Mouse (Mus musculus): ENCODE data around the gene Abhd10. TPM values are rescaled to one million over a fixed set of nuclear protein-coding genes. Genes with fewer than 3 reads are reported as not detected.

Abhd10 gene
- polyA plus RNA-seq, 1 experiment from 2014 or later, result 30.7 TPM

GRCm38 (mm10) chr16:45767853-45768640 lies 25.3 kb upstream of the Abhd10 start:
- DNase-seq (ENCODE audit: low spot score), result no peak
- Histone ChIP-seq H3K27me3 (replicated peaks; ENCODE audit: control insufficient read depth, insufficient read depth, low read length) (no peaks in the 10 kb centered on the region), H3K36me3 (ENCODE audit: control insufficient read depth, insufficient read depth, low read length) (peaks cover 3% of the 10 kb centered on the region; the same call in 1 of the 2 replicates), H3K27ac (ENCODE audit: low read depth, low read length) (no peak overlapping the region), H3K9me3 (ENCODE audit: control insufficient read depth, low read length) (no peaks in the 10 kb centered on the region), H3K9ac (ENCODE audit: low read depth, low read length) (no peak overlapping the region), H3K4me2 (no peak overlapping the region), H3K4me3 (ENCODE audit: low read depth, low read length) (no peak overlapping the region), H3K4me1 (replicated peaks; ENCODE audit: control insufficient read depth, insufficient read depth, low read length) (no peaks in the 10 kb centered on the region)
- 81% methylated on average over 10 of the region's 10 CpGs for WGBS
- ATAC-seq (replicated peaks; ENCODE audit: low FRiP score), result no peak

GRCm38 (mm10) chr16:45767434-45767833 lies 24.7 kb upstream of the Abhd10 start:
- H3K9ac ChIP-seq (ENCODE audit: low read depth, low read length), result no peak overlapping the region
- H3K4me1 ChIP-seq (replicated peaks; ENCODE audit: control insufficient read depth, insufficient read depth, low read length), result no peaks in the 10 kb centered on the region
- no peaks in the 10 kb centered on the region for H3K9me3 ChIP-seq (ENCODE audit: control insufficient read depth, low read length)
- H3K27ac ChIP-seq (ENCODE audit: low read depth, low read length), result no peak overlapping the region
- ATAC-seq (replicated peaks; ENCODE audit: low FRiP score) (no peak), DNase-seq (ENCODE audit: low spot score) (no peak)
- H3K4me3 ChIP-seq (ENCODE audit: low read depth, low read length), result no peak overlapping the region
- no peak overlapping the region for H3K4me2 ChIP-seq
- no peaks in the 10 kb centered on the region for H3K27me3 ChIP-seq (replicated peaks; ENCODE audit: control insufficient read depth, insufficient read depth, low read length)
- 77% methylated on average over 4 of the region's 4 CpGs for WGBS
- H3K36me3 ChIP-seq (ENCODE audit: control insufficient read depth, insufficient read depth, low read length), result peaks cover 3% of the 10 kb centered on the region; the same call in 1 of the 2 replicates

- no peak overlapping the region for H3K4me3 ChIP-seq (ENCODE audit: low read depth, low read length)
- H3K9me3 ChIP-seq (ENCODE audit: control insufficient read depth, low read length), result no peaks in the 10 kb centered on the region
- no peaks in the 10 kb centered on the region for H3K27me3 ChIP-seq (replicated peaks; ENCODE audit: control insufficient read depth, insufficient read depth, low read length)
- no peaks in the 10 kb centered on the region; the same call in 1 of the 2 replicates for H3K36me3 ChIP-seq (ENCODE audit: control insufficient read depth, insufficient read depth, low read length)
- H3K9ac ChIP-seq (ENCODE audit: low read depth, low read length), result no peak overlapping the region
- H3K27ac ChIP-seq (ENCODE audit: low read depth, low read length), result no peak overlapping the region
- ATAC-seq (replicated peaks; ENCODE audit: low FRiP score) (no peak), DNase-seq (ENCODE audit: low spot score) (no peak)
- WGBS, result 78% methylated on average over 7 of the region's 7 CpGs
- H3K4me2 ChIP-seq, result no peak overlapping the region
- no peaks in the 10 kb centered on the region for H3K4me1 ChIP-seq (replicated peaks; ENCODE audit: control insufficient read depth, insufficient read depth, low read length)
Measured at GRCm38 (mm10) chr16:45765801-45766494, 23.2 kb upstream of the Abhd10 start.

- H3K4me2 ChIP-seq, result no peak overlapping the region
- DNase-seq (ENCODE audit: low spot score) (no peak), ATAC-seq (replicated peaks; ENCODE audit: low FRiP score) (no peak)
- no peak overlapping the region for H3K4me3 ChIP-seq (ENCODE audit: low read depth, low read length)
- H3K9ac ChIP-seq (ENCODE audit: low read depth, low read length), result no peak overlapping the region
- H3K27ac ChIP-seq (ENCODE audit: low read depth, low read length), result no peak overlapping the region
- H3K27me3 ChIP-seq (replicated peaks; ENCODE audit: control insufficient read depth, insufficient read depth, low read length), result no peaks in the 10 kb centered on the region
- H3K9me3 ChIP-seq (ENCODE audit: control insufficient read depth, low read length), result no peaks in the 10 kb centered on the region
- no peaks in the 10 kb centered on the region; the same call in 1 of the 2 replicates for H3K36me3 ChIP-seq (ENCODE audit: control insufficient read depth, insufficient read depth, low read length)
- no peaks in the 10 kb centered on the region for H3K4me1 ChIP-seq (replicated peaks; ENCODE audit: control insufficient read depth, insufficient read depth, low read length)
- 82% methylated on average over 3 of the region's 3 CpGs for WGBS
Measured at GRCm38 (mm10) chr16:45765102-45765501, 22.3 kb upstream of the Abhd10 start.

GRCm38 (mm10) chr16:45762859-45763505 lies 20.2 kb upstream of the Abhd10 start:
- H3K4me2 ChIP-seq, result no peak overlapping the region
- no peak overlapping the region for H3K27ac ChIP-seq (ENCODE audit: low read depth, low read length)
- no peaks in the 10 kb centered on the region for H3K36me3 ChIP-seq (ENCODE audit: control insufficient read depth, insufficient read depth, low read length)
- no peaks in the 10 kb centered on the region for H3K9me3 ChIP-seq (ENCODE audit: control insufficient read depth, low read length)
- H3K4me1 ChIP-seq (replicated peaks; ENCODE audit: control insufficient read depth, insufficient read depth, low read length), result no peaks in the 10 kb centered on the region
- H3K27me3 ChIP-seq (replicated peaks; ENCODE audit: control insufficient read depth, insufficient read depth, low read length), result no peaks in the 10 kb centered on the region
- no peak overlapping the region for H3K9ac ChIP-seq (ENCODE audit: low read depth, low read length)
- WGBS, result 76% methylated on average over 13 of the region's 13 CpGs
- DNase-seq (ENCODE audit: low spot score) (no peak), ATAC-seq (replicated peaks; ENCODE audit: low FRiP score) (no peak)
- no peak overlapping the region for H3K4me3 ChIP-seq (ENCODE audit: low read depth, low read length)

- H3K27me3 ChIP-seq (replicated peaks; ENCODE audit: control insufficient read depth, insufficient read depth, low read length), result no peaks in the 10 kb centered on the region
- WGBS, result 66% methylated on average over 1 of the region's 1 CpGs
- no peak overlapping the region for H3K4me3 ChIP-seq (ENCODE audit: low read depth, low read length)
- no peaks in the 10 kb centered on the region for H3K9me3 ChIP-seq (ENCODE audit: control insufficient read depth, low read length)
- H3K4me1 ChIP-seq (replicated peaks; ENCODE audit: control insufficient read depth, insufficient read depth, low read length), result no peaks in the 10 kb centered on the region
- H3K9ac ChIP-seq (ENCODE audit: low read depth, low read length), result no peak overlapping the region
- H3K36me3 ChIP-seq (ENCODE audit: control insufficient read depth, insufficient read depth, low read length), result 0 out of 2 replicates have a peak, but pooled peaks cover 2% of the 10 kb centered on the region
- ATAC-seq (replicated peaks; ENCODE audit: low FRiP score) (no peak), DNase-seq (ENCODE audit: low spot score) (no peak)
- no peak overlapping the region for H3K27ac ChIP-seq (ENCODE audit: low read depth, low read length)
- H3K4me2 ChIP-seq, result no peak overlapping the region
Measured at GRCm38 (mm10) chr16:45761425-45761824, 18.7 kb upstream of the Abhd10 start.

GRCm38 (mm10) chr16:45758726-45759269 lies 16.0 kb upstream of the Abhd10 start:
- ATAC-seq (replicated peaks; ENCODE audit: low FRiP score) (no peak), DNase-seq (ENCODE audit: low spot score) (no peak)
- Histone ChIP-seq H3K4me2 (no peak overlapping the region), H3K36me3 (ENCODE audit: control insufficient read depth, insufficient read depth, low read length) (0 out of 2 replicates have a peak, but pooled peaks cover 2% of the 10 kb centered on the region), H3K27ac (ENCODE audit: low read depth, low read length) (no peak overlapping the region), H3K4me1 (replicated peaks; ENCODE audit: control insufficient read depth, insufficient read depth, low read length) (no peaks in the 10 kb centered on the region), H3K27me3 (replicated peaks; ENCODE audit: control insufficient read depth, insufficient read depth, low read length) (no peaks in the 10 kb centered on the region), H3K4me3 (ENCODE audit: low read depth, low read length) (no peak overlapping the region), H3K9me3 (ENCODE audit: control insufficient read depth, low read length) (no peaks in the 10 kb centered on the region), H3K9ac (ENCODE audit: low read depth, low read length) (no peak overlapping the region)
- 81% methylated on average over 9 of the region's 9 CpGs for WGBS

GRCm38 (mm10) chr16:45757421-45758078 lies 14.8 kb upstream of the Abhd10 start:
- H3K4me1 ChIP-seq (replicated peaks; ENCODE audit: control insufficient read depth, insufficient read depth, low read length), result no peaks in the 10 kb centered on the region
- H3K9me3 ChIP-seq (ENCODE audit: control insufficient read depth, low read length), result no peaks in the 10 kb centered on the region
- DNase-seq (ENCODE audit: low spot score) (no peak), ATAC-seq (replicated peaks; ENCODE audit: low FRiP score) (peak; percentile 34; the same call in 1 of the 2 replicates)
- H3K36me3 ChIP-seq (ENCODE audit: control insufficient read depth, insufficient read depth, low read length), result 0 out of 2 replicates have a peak, but pooled peaks cover 2% of the 10 kb centered on the region
- no peak overlapping the region for H3K4me3 ChIP-seq (ENCODE audit: low read depth, low read length)
- no peak overlapping the region for H3K4me2 ChIP-seq
- no peaks in the 10 kb centered on the region for H3K27me3 ChIP-seq (replicated peaks; ENCODE audit: control insufficient read depth, insufficient read depth, low read length)
- H3K9ac ChIP-seq (ENCODE audit: low read depth, low read length), result no peak overlapping the region
- 71% methylated on average over 12 of the region's 12 CpGs for WGBS
- H3K27ac ChIP-seq (ENCODE audit: low read depth, low read length), result no peak overlapping the region

All from liver, embryonic 11.5 days (tissue).